Mouse (Mus musculus) thymus, postnatal 25 days (tissue): Measurements from ENCODE around the gene Ankrd65.
"Not testable (repeated sequence)": the region's sequence is repeated elsewhere in the genome, so short reads cannot be mapped to it uniquely, and the experiment has no call there.

Source experiments
- DNase-seq: peaks from one replicate; pipeline ENCODE4 v3.0.0; 2022

Gene Ankrd65

DNA sequence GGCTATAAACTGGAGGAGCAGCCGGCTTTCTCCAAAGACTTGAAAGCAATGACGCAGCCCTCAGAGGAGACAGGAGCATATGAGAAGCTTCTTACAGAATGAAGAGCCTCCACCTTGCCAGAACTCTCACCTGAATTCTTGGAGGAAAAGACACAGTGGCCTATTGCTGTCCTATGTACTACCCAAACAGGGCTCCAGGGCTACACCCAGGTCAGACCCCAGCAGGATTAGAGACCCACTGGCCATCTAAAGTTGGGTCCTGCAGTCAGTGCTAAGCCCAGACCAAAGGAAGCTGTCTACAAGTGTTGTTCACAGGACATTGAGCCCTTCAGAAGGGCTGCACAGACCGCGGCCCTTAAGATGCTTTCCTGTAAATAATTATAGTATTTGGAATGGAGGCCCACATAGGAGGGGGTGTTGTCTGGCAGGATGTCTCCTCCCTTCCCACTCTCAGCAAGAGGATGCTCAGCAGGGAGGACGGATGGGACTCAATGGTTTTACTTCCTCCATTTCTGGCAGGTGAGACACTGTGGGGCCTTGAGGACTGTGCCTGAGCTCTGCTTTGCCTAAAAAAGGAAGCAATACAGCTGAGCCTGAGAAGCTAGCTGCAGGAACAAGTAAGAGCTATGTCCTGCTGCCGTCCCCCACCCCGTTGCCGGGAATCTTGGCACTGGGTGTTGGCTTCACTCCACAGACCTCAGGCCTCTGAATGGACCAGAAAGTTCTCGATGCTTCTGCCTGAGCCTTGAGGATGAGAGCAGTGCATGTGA, 15.1 kb upstream of the Ankrd65 start:
- DNase-seq, result no peak

DNA sequence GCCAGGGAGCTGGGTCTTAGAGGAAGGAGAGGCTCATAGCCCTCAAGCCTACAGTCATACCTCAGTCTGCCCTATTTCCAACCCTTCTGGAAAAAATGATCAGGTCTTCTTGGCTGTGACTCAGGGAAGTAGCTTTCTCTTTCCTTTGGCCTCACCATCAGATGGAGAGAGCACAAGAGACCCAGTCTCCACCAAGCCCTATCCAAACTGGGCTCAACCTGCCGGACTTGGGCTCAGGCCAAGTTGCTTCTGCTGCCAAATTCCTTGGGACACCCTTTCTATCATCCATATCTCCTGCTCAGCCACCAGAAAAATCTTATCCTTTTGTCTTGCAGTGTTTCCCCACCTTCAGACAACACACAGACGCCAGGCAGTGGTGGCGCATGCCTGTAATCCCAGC, 14.4 kb upstream of the Ankrd65 start:
- DNase-seq, result no peak

DNA sequence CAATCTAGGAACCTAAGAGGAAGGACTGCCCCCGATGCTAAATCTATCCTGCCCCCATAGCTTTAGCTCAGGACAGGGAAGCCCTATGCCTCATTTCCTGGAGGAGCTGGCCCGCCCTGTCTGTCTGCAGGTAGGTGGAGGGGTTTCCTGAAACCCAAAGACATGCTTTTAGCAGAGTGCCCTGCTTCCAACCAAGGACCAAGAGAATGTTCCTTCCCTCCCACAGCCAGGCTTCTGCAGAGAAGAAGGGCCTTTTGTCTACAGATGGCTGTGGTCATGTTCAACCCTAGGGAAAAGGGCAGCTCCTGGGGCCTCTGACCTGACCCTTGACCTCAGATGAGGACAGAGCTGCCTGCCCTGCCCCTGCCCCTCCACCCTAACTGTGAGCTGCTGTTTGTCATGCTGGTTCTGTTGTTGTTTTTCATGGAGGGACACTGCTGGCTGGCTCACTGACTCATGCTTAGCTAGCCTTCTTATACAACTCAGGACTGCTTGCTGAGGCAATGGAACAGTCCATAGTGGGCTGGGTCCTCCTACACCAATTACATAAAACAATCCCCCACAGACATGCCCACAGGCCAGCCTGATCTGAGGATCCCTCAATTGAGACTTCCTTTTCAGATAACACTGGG, 13.4 kb upstream of the Ankrd65 start:
- DNase-seq, result no peak

DNA sequence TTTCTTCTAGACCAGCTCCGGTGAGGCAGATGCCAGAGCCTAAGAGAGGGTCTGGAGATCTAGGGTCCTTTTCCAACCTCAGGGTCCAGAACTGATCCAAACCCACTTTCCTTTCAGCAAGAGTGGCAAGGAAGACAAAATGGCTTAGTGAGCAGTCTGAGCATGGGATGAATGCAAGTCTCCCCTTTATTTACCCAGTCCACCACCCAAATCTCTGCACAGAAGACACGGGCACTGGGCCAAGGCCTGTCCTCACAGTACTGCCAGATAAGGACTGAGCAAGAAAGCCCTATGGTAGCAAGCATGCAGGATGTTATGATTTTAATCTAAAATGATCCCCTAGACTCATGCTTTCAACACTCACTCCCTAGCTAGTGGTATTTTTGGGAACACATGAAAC, 12.4 kb upstream of the Ankrd65 start:
- no peak for DNase-seq

DNA sequence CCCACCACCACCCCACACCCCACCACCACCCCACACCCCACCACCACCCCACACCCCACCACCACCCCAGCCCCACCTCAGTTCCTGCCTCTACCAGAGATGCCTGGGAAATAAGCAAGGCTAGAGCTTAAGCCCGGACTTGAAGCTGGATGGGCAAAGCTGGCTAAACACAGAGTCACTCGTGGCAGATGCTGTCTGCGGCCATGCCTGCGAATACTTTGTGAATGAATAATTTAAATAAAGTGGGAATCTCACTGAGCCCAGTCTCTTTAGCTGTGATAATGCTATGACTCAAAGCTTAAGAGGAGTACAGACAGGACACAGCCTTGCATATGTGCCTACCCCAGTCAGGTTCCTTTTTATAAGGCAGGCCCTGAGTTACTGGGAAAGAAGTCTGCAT, 10.7 kb upstream of the Ankrd65 start:
- no peak for DNase-seq

DNA sequence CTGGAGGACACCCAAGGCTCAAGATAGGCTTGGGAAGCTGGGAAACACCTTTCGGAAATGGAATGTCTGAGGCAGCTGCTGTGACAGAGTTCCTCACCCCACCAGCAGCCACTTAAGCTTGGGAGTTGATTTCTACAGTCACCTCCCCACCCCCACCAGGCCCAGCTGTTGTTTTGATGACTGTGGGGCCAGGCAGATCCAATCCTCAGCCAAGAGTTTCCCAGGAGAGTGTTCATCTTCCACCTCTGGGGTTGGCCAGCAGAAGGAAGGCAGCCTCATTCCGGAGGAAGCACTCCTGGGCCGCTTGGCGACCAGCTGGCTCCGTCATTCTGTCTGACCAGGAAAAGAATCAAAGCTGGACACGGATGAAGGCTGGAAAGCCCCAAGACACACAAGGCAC, 9.3 kb upstream of the Ankrd65 start:
- no peak for DNase-seq

DNA sequence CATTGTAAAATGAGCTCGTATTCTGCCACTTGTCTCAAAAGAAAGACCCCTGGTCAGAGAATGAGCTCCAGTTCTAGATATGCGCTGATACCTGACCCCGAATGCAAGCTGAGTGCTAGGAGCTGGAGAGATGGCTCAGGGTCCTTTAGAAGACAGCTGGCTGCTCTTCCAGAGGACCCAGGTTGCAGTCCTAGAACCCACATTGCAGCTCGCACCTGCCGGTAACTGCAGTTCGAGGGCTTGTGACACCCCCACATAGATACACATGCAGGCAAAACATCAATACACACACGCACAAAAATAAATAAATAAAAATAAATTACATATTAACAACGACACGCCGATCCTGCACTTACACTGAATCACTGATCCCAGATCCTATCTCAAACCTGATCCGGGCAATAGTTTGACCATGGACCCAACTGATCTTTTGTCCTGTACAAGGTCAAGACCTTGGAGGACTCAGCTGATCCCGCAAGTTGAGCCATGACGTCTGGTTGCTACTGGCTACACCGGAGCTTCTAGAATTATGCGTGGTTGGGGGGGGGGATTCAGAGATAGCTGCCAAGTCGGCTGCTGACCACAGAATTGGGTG, 6.7 kb upstream of the Ankrd65 start:
- DNase-seq, result no peak

DNA sequence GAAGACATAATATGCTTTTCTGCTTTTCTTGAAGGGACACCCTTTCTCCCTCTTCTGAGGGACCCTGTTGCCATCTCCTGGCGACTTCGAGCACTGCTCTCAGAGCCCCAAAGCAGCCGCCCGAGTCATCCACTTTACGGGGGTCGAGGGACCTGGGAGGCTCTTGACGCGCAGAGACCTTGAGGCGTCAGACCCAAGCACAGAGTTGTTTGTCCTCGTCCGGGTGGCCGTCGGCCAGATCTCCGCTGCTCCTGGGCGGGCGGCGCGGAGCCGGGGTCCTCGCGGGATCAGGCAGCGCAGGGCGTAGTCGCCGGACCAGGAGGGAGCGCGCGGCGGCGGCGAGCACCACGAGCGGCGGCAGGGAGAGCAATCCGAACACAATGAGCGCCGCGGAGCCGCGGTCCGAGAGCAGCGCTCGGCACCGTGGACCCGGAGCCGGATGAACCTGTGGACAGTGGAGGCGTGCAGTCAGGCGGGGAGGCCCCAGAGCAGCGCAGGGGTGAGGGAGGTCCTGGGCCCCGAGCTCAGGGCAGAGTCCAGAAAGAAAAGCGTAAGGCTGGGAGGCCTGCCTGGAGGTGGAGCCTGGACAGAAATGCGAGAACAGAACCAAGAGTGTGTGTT, 6.0 kb upstream of the Ankrd65 start:
- DNase-seq, result peak; percentile 71

DNA sequence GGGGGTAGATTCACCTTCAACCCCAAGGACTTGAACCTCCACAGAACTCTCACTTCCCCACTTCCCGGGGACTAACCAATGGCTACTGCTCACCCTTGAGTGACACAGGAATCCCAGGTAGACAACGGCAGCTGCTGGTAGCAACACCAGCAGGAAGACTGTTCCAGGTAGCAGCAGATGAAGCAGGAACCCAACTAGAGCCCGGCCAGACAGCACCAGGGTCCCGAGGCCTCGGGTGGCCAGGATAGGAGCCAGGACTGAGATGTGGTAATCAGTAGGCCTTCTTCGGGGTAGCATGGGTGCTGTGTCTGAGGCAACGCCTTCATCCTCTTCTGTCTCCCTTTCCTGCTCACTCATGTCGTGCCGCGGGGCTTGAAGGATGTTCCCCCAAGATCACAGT, 5.0 kb upstream of the Ankrd65 start:
- DNase-seq, result no peak

DNA sequence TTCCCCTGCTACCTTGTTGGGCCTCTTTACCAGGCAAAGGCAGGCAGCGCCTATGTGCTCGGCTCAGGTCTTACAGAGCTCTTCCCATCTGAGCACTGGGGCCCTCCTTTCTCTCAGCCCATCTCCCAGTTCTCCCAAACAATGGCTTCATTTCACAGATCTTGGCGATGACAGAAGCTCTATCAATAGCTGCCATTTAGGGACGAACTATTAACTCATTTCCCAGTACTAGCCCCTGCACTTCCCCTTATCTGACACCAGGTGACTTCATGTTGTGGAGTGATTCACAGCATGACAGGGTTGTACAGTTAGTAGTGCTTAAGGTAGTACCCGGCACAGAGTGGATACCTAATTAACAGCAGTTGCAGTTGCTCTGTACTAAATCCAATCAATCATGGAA, 4.4 kb upstream of the Ankrd65 start, which contains the start of gene Tmem88b:
TSS of gene Tmem88b (minus strand) at position 56 of the 400 bp plus-strand sequence.
- no peak for DNase-seq

DNA sequence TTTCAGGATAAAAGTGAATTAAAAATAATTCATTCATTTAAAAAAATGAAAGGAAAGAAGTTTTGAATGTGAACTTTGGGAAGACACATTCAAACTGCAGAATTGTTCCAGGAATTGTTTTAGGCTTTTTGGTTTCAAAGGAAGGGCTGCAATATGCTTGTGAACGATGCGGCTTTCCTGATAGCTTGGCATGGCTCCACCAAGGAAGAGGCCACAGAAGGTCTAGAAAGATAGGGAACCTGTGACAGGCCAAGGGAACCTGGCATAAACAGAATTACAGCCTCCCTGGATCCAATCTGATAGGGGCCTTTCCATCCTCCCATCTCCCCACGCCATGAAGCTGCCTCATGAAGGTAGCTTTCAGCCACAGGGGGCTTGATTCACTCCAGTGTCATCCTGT, 1.9 kb upstream of the Ankrd65 start:
- DNase-seq, result no peak

DNA sequence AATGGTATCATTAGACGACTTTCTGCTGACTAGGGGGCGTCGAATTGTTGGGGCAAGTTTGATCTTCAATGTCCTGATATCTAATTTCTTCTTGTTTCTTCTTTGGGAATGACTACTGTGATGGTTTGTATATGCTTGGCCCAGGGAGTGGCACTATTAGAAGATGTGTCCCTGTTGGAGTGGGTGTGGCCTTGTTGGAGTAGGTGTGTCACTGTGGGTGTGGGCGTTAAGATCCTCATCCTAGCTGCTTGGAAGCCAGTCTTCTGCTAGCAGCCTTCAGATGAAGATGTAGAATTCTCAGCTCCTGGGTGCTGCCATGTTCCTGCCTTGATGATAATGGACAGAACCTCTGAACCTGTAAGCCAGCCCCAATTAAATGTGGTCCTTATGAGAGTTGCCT, 1.4 kb upstream of the Ankrd65 start:
- not testable (repeated sequence) for DNase-seq

DNA sequence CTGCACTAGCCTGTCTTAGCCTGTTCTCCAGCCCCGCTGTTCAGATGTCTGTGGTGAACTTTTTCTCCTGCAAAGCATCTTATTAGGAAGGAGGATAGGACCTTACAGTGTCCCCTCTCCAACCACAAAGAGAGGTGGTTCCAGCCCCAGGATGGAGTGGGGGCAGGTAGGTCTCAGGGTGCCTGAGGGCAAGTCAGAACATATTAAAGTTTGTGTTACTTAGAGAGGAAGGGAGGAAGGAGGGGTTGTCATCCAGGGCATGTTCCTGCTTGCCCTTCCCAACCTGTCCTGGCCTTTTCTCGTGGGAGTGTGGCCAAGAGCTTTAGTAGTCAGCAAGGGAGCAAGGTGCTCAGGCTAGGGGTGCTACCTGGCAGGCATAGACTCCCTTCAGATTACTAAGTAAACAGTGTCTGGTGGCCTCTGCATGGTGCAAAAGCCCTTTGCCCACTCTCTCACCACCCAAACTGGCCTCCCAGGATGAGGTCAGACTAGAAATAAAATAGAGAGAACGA, 467 bp downstream of the Ankrd65 start:
- DNase-seq, result no peak

DNA sequence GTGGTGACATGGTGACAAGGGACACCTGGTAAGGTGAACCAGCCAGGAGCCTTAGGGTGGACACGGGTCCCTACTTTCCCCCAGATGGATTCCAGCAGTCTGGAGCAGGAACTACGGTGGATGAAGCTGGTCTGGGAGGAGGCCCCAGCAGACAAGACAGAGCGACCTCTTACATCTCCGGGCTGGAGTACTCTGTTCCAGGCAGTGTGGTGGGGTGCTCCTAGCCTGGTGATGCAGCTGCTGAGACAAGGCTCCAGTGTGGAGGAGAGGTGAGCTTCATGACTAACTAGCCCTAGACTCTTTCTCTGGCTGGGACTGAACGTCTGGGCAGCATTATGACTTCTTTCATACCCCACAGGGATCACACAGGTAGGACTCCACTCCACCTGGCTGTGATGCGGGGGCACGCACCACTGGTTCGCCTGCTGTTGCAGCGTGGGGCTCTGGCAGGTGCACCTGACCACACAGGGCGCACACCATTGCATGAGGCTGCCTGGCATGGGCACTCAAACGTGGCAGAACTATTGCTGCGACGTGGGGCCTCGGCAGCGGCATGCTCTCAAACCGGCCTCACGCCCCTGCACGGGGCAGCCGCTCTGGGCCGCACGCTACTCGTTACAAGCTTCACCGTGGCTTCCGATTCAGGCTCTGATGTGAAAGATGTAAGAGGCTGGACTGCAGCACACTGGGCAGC, 1.1 kb downstream of the Ankrd65 start:
- DNase-seq, result no peak

DNA sequence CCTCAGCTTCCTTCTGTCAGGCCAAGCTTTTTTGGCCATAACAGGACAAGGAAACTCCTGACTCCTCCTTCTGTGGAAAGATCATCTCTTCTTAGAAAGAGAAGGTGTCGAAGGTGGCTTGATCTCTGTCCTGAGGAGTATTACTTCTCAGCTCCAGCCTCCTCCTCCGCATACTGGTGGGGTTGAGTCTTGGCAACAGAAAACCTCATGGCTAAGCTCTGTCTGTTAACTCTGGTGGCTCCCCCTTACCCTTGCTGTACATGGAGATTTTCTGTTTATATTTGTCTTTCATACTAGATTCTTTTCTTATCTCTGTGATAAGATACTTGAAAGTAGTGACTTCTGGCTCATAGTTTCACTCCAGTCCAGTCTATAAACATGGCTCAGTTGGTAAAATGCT, 3.5 kb downstream of the Ankrd65 start:
- no peak for DNase-seq

DNA sequence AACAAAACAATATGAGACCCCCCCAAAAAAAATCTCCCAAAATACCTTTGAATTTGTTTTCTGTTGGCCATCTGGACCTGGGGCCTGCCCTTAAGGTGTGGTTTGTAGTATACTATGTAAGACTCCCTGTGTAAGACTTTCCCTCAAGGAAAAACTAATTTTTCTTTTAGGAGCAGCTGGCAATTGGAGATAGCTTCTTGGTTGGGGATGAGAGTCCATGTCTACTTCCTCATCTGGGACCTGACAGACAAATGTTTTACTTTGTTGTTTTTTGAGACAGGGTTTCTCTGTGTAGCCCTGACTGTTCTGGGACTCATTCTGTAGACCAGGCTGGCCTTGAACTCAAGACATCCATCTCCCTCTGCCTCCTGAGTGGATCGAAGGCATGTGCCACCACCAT, 11.8 kb downstream of the Ankrd65 start:
- DNase-seq, result no peak

DNA sequence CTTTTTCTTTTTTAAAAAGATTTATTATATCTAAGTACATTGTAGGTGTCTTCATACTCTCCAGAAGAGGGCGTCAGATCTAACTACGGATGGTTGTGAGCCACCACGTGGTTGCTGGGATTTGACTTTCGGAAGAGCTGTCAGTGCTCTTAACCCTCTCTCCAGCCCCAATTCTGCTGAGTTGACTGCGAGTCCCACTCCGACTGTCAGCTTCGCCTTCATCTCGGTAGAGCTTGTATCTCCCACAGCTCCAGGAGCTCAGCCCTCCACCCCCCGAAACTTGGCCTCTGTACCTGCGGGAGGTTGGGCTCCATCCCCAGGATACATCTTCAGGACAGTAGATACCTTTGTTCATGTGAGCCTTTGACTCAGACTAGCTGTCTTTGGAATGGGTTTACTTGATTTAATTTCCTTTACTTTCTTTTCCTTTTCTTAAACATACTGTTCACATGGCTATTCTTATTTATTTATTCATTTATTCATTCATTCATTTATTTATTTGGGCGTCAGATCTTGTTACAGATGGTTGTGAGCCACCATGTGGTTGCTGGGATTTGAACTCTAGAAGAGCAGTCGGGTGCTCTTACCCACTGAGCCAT, 12.6 kb downstream of the Ankrd65 start, which contains the start of gene Mrpl20:
TSS of gene Mrpl20 (plus strand) at position 138 of the 599 bp plus-strand sequence.
- DNase-seq, result peak; percentile 15

DNA sequence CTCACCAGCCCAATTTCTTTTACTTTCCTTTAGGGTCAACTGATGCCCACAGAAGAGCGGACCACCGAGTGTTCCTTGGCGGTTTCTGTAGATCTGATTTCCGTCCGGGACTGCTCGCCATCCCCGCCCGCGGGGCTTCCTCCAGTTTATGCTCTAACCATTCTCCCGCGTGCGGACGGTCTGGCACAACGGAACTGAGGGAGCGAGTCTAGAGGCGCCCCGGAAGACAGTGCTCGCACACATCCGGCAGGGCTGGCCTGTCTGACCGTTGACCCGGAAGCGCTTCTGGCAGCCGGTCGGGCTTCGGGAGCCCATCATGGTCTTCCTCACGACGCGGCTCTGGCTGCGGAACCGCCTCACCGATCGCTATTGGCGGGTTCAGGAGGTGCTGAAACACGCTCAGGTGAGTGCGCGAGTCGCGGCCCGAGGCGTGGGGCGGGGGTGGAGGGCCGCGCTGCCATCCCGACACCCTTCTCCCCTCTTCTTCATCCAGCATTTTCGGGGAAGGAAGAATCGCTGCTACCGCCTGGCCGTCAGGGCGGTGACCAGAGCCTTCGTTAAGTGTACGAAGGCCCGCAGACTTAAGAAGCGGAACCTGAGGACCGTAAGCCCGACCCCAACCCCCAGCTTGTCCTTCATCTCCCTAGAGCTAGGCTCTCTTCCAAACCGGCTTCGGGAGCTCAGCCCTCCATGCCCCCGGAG, 13.3 kb downstream of the Ankrd65 start:
- peak; percentile 97 for DNase-seq

DNA sequence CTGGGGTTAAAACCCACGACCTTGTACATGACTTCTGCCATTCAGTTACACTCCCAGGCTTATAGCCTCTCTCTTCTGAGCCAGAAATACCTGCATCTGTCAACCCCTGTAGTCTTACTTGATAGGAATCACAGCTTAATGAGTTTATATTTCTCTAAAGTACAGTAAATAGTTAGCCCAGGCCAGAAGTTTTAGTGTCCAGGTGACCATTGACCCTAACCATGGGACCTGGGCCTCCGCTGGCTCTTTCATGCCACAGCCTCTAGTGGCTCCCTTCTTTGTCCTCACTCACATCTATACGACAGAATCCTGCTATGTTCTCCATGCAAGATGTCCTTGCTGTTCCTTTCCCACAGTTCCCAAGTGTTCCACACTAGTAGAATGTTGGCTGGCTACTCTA, 17.6 kb downstream of the Ankrd65 start:
- no peak for DNase-seq

DNA sequence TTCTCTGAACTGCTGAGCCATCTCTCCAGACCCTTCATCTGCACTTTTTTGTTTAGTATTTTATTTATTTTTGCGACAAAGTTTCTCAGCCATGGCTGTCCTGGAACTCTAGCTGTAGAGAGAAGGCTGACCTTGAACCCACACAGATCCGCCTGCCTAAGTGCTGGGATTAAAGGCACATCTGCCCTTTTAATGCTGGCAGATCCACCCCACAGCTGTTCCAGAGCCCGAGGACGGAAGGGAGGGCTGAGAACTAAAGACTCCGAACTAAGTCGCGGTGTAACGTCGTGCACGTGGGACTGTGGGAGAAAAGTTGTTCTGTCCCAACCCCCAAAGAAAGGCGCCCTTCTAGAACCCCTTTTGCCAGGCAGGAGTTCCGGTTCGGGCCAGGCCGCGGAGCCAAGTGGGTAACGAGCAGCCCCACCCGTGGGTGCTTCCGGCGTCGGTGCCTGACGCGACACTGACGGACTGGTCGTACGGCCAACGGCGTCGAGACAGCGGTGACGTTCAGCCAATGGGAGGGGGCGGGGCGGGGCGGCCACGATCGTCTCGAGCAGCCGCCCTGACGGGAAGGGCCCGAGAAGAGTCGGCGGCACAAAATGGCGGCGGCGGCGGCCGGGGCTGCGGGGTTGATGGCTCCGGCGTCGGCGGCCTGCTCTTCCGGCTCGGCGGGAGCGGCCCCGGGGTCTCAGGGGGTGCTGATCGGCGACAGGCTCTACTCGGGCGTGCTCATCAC, 21.9 kb downstream of the Ankrd65 start, which contains the start of gene Ccnl2:
TSS of gene Ccnl2 (plus strand) at position 561 of the 736 bp plus-strand sequence.
- peak; percentile 91 for DNase-seq

DNA sequence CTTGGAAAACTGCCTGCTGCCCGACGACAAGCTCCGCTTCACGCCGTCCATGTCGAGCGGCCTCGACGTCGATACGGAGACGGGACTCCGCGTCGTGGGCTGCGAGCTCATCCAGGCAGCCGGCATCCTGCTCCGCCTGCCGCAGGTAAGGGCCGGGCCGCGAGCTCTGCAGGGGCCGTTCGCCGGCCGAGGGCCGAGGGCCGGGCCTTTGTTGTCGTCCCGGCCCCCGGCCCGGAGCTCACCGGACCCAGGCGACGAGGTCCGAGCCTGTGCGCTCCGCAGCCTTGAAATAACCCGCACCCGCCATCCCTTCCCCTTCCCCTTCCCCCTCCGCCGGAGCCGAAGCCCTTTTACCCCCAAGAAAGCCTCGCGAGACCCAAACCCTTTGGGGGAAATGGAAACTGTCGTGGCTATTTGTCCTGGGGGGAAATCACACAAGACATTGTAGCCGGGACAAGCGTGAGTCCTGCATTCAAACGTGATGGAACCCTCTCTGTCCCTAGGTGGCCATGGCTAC, 22.5 kb downstream of the Ankrd65 start:
- DNase-seq, result peak; percentile 34
